Mouse (Mus musculus) heart, embryonic 13.5 days (tissue): ENCODE data around the gene Pgd. TPM values are rescaled to one million over a fixed set of nuclear protein-coding genes. Genes with fewer than 3 reads are reported as not detected.

ENCODE experiments used
- ATAC-seq: fragments of 200-750 bp; cut with Nextera tagmentation; 2 replicates; pipeline ENCODE4 v1.8.0; 2017; ENCODE audit warnings: moderate TSS enrichment; ENCODE audit not compliant: insufficient number of reproducible peaks, low FRiP score, low TSS enrichment; ENCODE audit errors: extremely low read depth
- H3K27ac ChIP-seq: fragments of 300-500 bp; sonication (generic); replicated peaks from 2 replicates; pipeline ENCODE4 v1.5.1; 2015; ENCODE audit warnings: moderate library complexity, mild to moderate bottlenecking, inconsistent platforms
- H3K27me3 ChIP-seq: fragments of 300-500 bp; sonication (generic); replicated peaks from 2 replicates; pipeline ENCODE4 v1.6.1; 2015; ENCODE audit warnings: mild to moderate bottlenecking, inconsistent platforms
- H3K36me3 ChIP-seq: fragments of 300-500 bp; sonication (generic); 2 replicates; pipeline ENCODE4 v1.6.1; 2015; ENCODE audit warnings: mild to moderate bottlenecking, inconsistent platforms
- H3K4me1 ChIP-seq: fragments of 300-500 bp; sonication (generic); 2 replicates; pipeline ENCODE4 v1.6.1; 2015; ENCODE audit warnings: inconsistent platforms
- H3K4me2 ChIP-seq: fragments of 300-500 bp; sonication (generic); 2 replicates; pipeline ENCODE4 v1.6.1; 2015; ENCODE audit warnings: inconsistent platforms, mild to moderate bottlenecking, moderate library complexity
- H3K4me3 ChIP-seq: fragments of 300-500 bp; sonication (generic); 2 replicates; pipeline ENCODE4 v1.5.1; 2015; ENCODE audit warnings: moderate library complexity, mild to moderate bottlenecking, inconsistent platforms
- H3K9ac ChIP-seq: fragments of 300-500 bp; sonication (generic); 2 replicates; pipeline ENCODE4 v1.6.1; 2015; ENCODE audit warnings: inconsistent platforms, mild to moderate bottlenecking, moderate library complexity
- H3K9me3 ChIP-seq: fragments of 300-500 bp; sonication (generic); 2 replicates; pipeline ENCODE4 v1.6.1; 2016; ENCODE audit warnings: inconsistent platforms
- WGBS: fragments of 180-500 bp; shearing (Covaris S2); methylation state at CpG from one replicate; pipeline ENCODE4 v1.1.7; 2015; ENCODE audit warnings: mixed read lengths; 5-methylcytosine and 5-hydroxymethylcytosine counted together
- polyA plus RNA-seq: library from polyadenylated mRNA; unstranded; fragments of >200 nt; fragmentation: Nextera tagmentation; extraction: Ambion mirVana; gene quantifications from 2 replicates; pipeline ENCODE4 v1.2.1, GENCODE M21; 2015

Pgd gene
- polyA plus RNA-seq, 1 experiment from 2014 or later = 77.3 TPM

DNA sequence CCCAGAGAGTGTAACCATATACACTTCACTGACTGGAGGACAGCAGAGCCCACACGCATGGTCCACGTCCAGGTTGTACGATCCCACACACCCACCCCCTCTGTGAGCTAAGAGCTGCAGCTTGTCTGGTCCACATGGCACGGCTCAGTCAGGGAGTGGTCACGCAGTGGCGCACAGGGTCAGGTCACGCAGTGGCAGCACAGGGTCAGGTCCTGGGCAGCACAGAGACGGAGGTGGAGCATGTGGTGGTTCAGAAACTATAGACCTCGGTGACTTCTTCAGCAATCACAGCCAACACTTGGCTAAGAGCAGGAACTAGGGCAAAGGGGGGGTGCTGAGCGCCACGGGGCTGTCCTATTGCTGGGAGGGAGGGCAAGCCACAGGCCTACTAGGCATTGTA lies 16.3 kb downstream of the Pgd start:
- Histone ChIP-seq H3K9me3 (0 out of 2 replicates have a peak, but pooled peaks cover 2% of the 10 kb centered on the region), H3K4me1 (peaks cover 12% of the 10 kb centered on the region), H3K4me2 (no peak overlapping the region), H3K27me3 (no peaks in the 10 kb centered on the region), H3K4me3 (no peak overlapping the region), H3K9ac (no peak overlapping the region), H3K27ac (no peak overlapping the region), H3K36me3 (peaks cover 64% of the 10 kb centered on the region)
- WGBS = 92% methylated on average over 11 of the region's 11 CpGs
- no peak for ATAC-seq

DNA sequence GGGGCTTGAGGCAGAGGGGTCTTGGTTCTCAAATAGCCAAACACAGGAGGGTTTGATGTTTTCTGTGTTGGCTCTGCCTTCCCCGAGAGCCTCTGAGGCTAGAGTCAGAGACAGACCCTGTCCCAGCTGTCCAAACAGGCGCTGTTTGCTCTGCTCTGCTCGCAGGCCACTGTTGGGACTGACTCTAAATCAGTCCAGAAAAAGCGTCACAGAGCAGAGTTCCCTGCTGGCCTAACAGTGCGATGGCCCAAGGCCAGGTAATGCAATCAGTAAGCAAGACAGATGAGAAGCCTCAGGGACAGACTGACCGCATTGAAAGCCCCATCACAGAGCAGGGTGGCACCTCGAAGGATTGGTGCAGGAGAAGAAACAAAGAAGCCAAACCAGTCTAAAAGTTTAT lies 17.0 kb downstream of the Pgd start:
- WGBS = 68% methylated on average over 7 of the region's 7 CpGs
- Histone ChIP-seq H3K27me3 (no peaks in the 10 kb centered on the region), H3K36me3 (peaks cover 57% of the 10 kb centered on the region), H3K4me2 (no peak overlapping the region), H3K9me3 (no peaks in the 10 kb centered on the region), H3K27ac (no peak overlapping the region), H3K4me3 (no peak overlapping the region), H3K4me1 (peaks cover 12% of the 10 kb centered on the region), H3K9ac (no peak overlapping the region)
- ATAC-seq = no peak

DNA sequence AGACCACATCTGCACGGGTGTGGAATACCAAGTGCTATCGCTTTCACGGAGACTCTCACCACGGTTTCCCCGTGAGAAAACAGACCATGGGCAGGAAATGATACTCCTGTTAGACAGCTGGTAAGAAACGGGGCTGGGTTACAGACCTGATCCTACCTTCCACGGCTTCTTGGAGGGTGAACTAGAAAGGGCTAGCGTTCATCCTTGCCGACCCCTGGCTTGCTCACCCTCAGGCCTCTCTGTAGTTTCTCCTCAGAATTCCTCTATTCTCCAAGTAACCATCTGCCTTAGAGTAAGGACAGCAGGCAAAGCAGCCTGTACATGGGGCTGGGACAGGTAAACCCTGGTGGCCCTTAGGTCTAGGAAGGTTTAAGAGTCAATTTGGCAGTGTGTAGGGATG lies 17.4 kb downstream of the Pgd start:
- no peak for ATAC-seq
- Histone ChIP-seq H3K9ac (no peak overlapping the region), H3K36me3 (peaks cover 53% of the 10 kb centered on the region)

DNA sequence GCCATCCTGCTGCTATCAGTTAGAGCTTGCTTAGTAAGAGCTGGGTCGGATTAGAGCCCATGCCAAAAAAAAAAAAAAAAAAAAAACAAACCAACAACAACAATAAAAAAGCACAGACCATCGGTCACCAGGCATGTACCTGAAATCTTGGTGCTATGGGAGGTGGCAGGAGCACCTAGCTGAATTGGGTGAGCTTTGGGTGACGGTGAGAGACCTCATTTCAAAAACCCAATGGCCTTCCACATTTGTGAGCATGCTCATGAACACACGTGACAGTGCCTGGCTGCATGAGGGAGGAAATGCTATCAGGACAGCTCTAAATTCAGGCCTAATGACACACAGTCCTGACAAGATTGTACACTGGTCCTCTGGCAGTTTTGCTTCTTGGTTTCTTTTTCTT lies 18.5 kb downstream of the Pgd start:
- no peak for ATAC-seq
- Histone ChIP-seq H3K36me3 (peaks cover 42% of the 10 kb centered on the region), H3K9ac (no peak overlapping the region), H3K4me1 (peaks cover 12% of the 10 kb centered on the region), H3K27ac (no peak overlapping the region), H3K4me3 (no peak overlapping the region), H3K9me3 (no peaks in the 10 kb centered on the region), H3K27me3 (0 out of 2 replicates have a peak, but pooled peaks cover 5% of the 10 kb centered on the region), H3K4me2 (no peak overlapping the region)
- WGBS = 69% methylated on average over 4 of the region's 4 CpGs

More for the DNA sequence above, 17.4 kb downstream of the Pgd start:
- no peaks in the 10 kb centered on the region for H3K27me3 ChIP-seq
- no peak overlapping the region for H3K27ac ChIP-seq
- H3K4me2 ChIP-seq = no peak overlapping the region
- H3K4me1 ChIP-seq = peaks cover 12% of the 10 kb centered on the region
- WGBS = 79% methylated on average over 9 of the region's 9 CpGs
- no peak overlapping the region for H3K4me3 ChIP-seq
- H3K9me3 ChIP-seq = no peaks in the 10 kb centered on the region

DNA sequence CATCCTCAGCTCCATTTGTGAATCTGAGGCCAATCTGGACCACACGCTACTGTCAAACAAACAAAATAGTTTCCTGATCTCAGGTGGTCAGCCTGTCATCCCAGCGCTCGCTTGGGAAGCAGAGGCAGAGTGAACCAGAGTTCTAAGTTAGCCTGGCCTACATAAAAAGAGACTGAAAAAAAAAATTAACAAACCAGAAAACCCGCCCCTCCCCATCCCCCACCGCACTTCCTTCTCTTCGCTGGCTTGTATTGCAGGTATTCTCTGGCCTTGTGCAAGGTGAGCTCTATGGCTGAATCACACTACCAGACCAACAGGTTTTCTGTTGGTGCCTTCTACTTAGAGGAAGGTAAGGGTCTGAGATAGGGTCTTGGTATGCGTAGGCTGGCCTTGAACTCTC lies 19.0 kb downstream of the Pgd start:
- WGBS = 77% methylated on average over 7 of the region's 7 CpGs
- Histone ChIP-seq H3K27me3 (0 out of 2 replicates have a peak, but pooled peaks cover 5% of the 10 kb centered on the region), H3K36me3 (peaks cover 36% of the 10 kb centered on the region), H3K9me3 (no peaks in the 10 kb centered on the region), H3K27ac (no peak overlapping the region), H3K4me2 (no peak overlapping the region), H3K9ac (no peak overlapping the region), H3K4me3 (no peak overlapping the region), H3K4me1 (peaks cover 12% of the 10 kb centered on the region)
- no peak for ATAC-seq

DNA sequence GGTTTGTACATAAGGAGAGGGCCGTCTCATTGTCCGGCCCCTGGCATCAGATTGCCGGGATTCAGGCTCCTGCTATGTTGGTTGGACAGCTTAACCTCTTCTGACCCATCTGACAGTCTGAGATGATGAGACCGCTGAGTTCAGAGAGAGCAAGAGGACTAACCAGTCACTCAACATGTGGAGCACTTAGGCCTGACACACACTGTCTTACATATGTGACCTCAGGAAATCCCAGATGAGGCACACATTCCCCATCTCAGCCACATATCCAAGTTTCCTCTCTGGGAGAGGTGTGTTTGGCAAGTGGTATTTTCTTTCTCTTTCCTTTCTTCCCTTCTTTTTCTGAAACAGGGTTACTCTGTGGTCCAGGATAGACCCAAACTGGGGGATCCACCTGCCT lies 21.4 kb downstream of the Pgd start:
- Histone ChIP-seq H3K36me3 (peaks cover 13% of the 10 kb centered on the region), H3K4me2 (no peak overlapping the region), H3K27ac (no peak overlapping the region), H3K9me3 (no peaks in the 10 kb centered on the region), H3K9ac (no peak overlapping the region), H3K27me3 (0 out of 2 replicates have a peak, but pooled peaks cover 5% of the 10 kb centered on the region), H3K4me1 (peaks cover 12% of the 10 kb centered on the region), H3K4me3 (no peak overlapping the region)
- 77% methylated on average over 4 of the region's 4 CpGs for WGBS
- no peak for ATAC-seq

DNA sequence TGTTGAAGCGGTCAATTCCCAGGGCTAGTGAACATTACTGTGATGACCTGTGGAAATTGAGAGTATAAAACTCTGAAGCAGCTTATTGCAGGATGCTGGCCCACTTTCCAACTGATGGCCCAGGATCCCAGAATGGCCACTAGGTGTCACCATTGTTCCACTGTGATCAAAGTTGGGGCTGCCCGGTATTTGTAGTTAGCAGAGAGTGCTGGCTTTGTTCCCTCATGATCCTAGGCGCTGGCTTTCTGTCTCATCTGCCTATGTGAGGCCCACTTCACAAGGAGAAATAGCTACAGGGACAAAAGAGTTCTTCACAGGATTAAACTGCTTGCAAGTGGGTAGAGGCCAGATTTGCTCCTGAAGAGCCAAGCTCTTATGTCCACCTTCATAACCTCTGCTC lies 22.1 kb downstream of the Pgd start:
- Histone ChIP-seq H3K4me2 (no peak overlapping the region), H3K36me3 (peaks cover 6% of the 10 kb centered on the region), H3K4me1 (peaks cover 12% of the 10 kb centered on the region), H3K9ac (no peak overlapping the region), H3K27ac (no peak overlapping the region), H3K4me3 (no peak overlapping the region), H3K27me3 (0 out of 2 replicates have a peak, but pooled peaks cover 5% of the 10 kb centered on the region), H3K9me3 (no peaks in the 10 kb centered on the region)
- 2% methylated on average over 3 of the region's 3 CpGs for WGBS
- no peak for ATAC-seq

DNA sequence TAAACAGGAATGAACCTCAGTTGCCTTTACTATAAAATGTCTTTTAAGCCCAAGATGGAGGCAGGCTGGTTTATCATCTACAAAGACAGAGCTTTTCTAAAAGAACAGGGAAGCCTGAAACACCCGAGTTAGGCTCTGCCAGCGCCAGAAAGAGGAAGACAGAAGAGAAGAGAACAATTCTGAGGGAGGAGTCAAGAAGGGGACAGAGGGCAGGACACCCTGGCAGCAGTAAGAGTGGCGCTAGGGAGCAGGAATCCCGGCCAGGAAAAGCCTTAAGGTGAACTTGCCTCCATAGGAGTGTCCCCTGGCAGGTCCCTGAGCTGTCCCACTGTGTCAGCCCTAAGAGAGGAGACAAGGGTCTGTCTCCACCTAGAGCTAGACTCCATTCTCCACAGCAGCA lies 23.0 kb downstream of the Pgd start:
- Histone ChIP-seq H3K27me3 (0 out of 2 replicates have a peak, but pooled peaks cover 5% of the 10 kb centered on the region), H3K36me3 (no peaks in the 10 kb centered on the region), H3K9me3 (no peaks in the 10 kb centered on the region), H3K4me1 (peaks cover 12% of the 10 kb centered on the region), H3K4me2 (no peak overlapping the region), H3K4me3 (no peak overlapping the region), H3K9ac (no peak overlapping the region), H3K27ac (no peak overlapping the region)
- 22% methylated on average over 4 of the region's 4 CpGs for WGBS
- ATAC-seq = no peak

DNA sequence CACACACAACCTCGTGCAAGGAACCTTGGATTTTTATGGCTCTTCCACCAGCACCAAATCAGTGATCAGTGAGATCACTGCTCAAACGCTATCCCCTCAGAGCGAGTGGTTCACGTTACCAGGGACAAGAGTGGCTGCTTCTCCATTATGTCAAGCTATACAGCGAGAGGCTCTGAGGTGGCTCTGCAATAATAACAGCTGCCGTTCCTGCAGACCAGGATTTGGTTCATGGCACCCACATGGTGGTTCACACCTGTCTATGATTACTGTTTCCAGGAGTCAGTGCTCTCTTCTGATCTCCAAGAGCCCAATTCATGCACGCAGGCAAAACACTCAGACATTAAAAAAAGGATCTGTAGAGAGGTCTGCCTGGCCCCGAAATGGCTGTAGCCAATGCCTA lies 28.1 kb downstream of the Pgd start:
- ATAC-seq = no peak
- WGBS = 80% methylated on average over 8 of the region's 8 CpGs
- H3K9ac ChIP-seq = no peak overlapping the region

DNA sequence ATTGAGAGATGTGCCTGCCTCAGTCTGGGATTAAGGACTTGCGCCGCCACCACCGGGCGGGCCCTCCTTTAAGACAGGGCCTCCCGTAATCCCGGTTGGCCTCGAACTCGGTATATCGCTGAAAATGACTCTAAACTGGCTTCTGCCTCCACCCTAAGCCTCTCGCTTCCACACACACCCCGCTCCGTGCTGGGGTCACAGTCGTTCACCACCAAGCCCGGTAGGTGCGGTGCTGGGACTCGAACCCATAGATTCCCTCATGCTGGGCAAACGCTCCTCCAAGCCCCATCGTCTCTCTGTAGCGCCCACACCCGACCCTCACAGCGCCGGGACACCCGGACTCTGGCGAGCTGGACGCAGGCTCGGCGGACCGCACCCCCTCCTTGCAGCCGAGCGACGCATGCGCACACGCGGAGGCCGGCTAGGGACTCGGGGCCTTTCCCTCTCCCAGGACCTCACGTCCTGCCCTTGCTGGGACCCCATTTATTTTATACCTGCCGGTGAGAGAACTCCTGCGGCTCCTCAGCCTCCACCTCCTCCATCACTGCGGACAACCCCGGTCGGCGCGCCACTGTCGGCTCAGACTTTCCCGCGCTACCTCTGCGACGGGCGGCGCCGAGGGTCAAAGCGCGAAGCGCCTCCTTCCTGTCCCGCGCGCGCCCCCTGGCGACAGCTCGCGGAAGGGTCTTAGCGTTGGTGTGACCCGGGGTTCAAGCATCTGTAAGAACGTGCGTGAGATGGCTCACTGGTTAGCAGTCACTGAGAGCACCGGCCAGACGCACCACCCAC lies 29.4 kb downstream of the Pgd start, which contains the start of gene Cenps:
Gene Cenps (minus strand): TSS at position 648 of the 789 bp plus-strand sequence.
- 1% methylated on average over 68 of the region's 68 CpGs for WGBS
- peak; percentile 74 for ATAC-seq
- H3K4me1 ChIP-seq = peaks cover 9% of the 10 kb centered on the region

More for the DNA sequence above, 28.1 kb downstream of the Pgd start:
- H3K36me3 ChIP-seq = no peaks in the 10 kb centered on the region
- peaks cover 9% of the 10 kb centered on the region for H3K4me1 ChIP-seq
- H3K9me3 ChIP-seq = no peaks in the 10 kb centered on the region
- H3K4me3 ChIP-seq = no peak overlapping the region
- H3K27me3 ChIP-seq = 0 out of 2 replicates have a peak, but pooled peaks cover 2% of the 10 kb centered on the region
- no peak overlapping the region for H3K27ac ChIP-seq
- H3K4me2 ChIP-seq = no peak overlapping the region

DNA sequence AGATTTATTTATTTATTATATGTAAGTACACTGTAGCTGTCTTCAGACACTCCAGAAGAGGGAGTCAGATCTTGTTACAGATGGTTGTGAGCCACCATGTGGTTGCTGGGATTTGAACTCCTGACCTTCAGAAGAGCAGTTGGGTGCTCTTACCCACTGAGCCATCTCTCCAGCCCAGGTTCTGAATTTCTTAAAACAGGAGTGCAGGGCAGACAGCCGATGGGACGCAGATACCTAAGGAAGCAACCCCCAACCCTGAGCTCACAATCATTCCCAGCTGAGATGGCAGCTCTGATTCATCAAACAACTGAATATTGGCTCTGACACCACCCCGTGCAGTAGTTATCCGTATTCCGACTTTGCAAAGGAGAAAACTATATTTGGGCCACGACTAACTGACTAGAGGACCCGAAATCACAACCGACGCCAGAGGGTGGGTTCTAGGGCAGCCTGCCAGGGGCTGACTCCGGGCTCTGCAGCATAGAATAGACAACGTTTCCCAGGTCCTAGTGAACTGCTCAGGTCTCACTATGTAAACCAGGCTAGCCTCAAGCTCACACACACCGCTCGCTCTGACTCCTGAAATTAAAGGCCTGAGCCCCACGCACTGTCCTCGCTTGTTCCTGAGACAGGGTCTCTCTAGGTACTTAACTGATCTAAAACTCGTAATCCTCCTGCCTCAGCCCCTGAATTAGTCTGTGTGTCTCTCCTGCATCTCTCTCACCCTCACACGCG lies 30.3 kb downstream of the Pgd start:
- no peaks in the 10 kb centered on the region for H3K27me3 ChIP-seq
- peaks cover 9% of the 10 kb centered on the region for H3K4me1 ChIP-seq
- no peak for ATAC-seq
- peaks cover 6% of the 10 kb centered on the region for H3K36me3 ChIP-seq
- peak overlapping the region; percentile 74 for H3K4me3 ChIP-seq
- H3K9me3 ChIP-seq = no peaks in the 10 kb centered on the region
- peak overlapping the region; percentile 87; the same call in 1 of the 2 replicates for H3K27ac ChIP-seq
- H3K9ac ChIP-seq = peak overlapping the region; percentile 88
- WGBS = 69% methylated on average over 18 of the region's 18 CpGs
- H3K4me2 ChIP-seq = peak overlapping the region; percentile 88

More for the DNA sequence above, 29.4 kb downstream of the Pgd start, which contains the start of gene Cenps:
- Histone ChIP-seq H3K27me3 (no peaks in the 10 kb centered on the region), H3K4me3 (peak within 1 kb of the TSS; percentile 74), H3K27ac (peak within 1 kb of the TSS; percentile 87), H3K9ac (peak within 1 kb of the TSS; percentile 88), H3K36me3 (no peaks in the 10 kb centered on the region; the same call in 1 of the 2 replicates), H3K4me2 (peak within 1 kb of the TSS; percentile 88), H3K9me3 (no peaks in the 10 kb centered on the region)
